Mouse (Mus musculus): Measurements from ENCODE around the gene Wdr62. TPM values are rescaled to one million over a fixed set of nuclear protein-coding genes. Genes with fewer than 3 reads are reported as not detected.

Wdr62 gene
- total RNA-seq, 2 experiments from 2014 or later, result 1.0 to 1.1 TPM

GRCm38 (mm10) chr7:30308076-30309005 lies 28.1 kb upstream of the Wdr62 start, which contains the start of gene Alkbh6:
Gene Alkbh6 (plus strand): TSS chr7:30308717.
- intact Hi-C loops (cut with DNase I), result no loop called here
- peak; percentile 93 for DNase-seq (ENCODE audit: low spot score in 2 of 2)

GRCm38 (mm10) chr7:30306083-30306779 lies 26.0 kb upstream of the Wdr62 start:
- intact Hi-C loops (cut with DNase I), result no loop called here
- DNase-seq (ENCODE audit: low spot score in 2 of 2), result no peak

DNA sequence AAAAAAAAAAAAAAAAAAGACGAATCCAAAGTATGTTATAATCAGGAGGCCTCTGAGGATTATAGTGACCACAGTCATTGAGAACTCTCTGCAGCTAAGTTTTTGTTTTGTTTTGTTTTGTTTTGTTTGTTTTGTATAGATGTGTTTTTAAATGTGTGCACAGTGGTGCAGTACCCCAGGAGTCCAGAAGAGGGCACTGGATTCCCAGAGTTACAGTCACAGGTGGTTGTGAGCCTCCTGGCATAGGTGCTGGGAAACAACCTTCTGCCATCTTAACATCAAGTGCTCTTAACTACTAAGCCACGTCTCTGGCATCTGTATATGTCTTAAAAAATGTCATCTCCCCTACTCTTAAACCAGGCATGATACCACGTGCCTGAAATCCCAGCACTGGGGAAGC lies 20.7 kb upstream of the Wdr62 start:
- no peak for DNase-seq (ENCODE audit: low spot score in 2 of 2)
- intact Hi-C loops (cut with DNase I), result no loop called here

- intact Hi-C loops (cut with DNase I), result no loop called here
- no peak for DNase-seq (ENCODE audit: low spot score in 2 of 2)
Observed at GRCm38 (mm10) chr7:30297266-30297665, 17.0 kb upstream of the Wdr62 start.

- intact Hi-C loops (cut with DNase I), result no loop called here
- DNase-seq (ENCODE audit: low spot score in 2 of 2), result no peak
Observed at GRCm38 (mm10) chr7:30296816-30297215, 16.6 kb upstream of the Wdr62 start.

- peak in 1 of 2 experiments; percentile 42 for DNase-seq (ENCODE audit: low spot score in 2 of 2)
- intact Hi-C loops (cut with DNase I), result no loop called here
Observed at GRCm38 (mm10) chr7:30295103-30295502, 14.9 kb upstream of the Wdr62 start.

DNA sequence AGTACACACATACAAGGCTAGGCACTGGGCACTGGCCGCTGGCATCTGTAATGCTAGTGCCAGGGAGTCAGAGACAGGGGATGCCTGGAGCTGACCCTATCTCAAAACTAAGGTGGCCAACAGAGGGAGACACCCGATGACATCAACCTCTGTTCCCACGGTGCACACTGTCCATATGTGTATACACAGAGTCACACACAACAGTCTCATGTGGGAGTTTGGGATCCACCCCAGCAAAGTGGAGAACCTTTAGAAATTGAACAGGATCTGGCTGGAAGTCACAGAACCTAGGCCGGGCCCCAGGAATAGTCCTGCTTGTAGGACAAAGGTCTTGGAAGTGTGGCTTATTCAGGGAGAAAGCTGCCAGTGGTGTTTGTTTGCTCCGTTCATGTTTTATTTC lies 14.1 kb upstream of the Wdr62 start:
- intact Hi-C loops (cut with DNase I), result no loop called here
- no peak for DNase-seq (ENCODE audit: low spot score in 2 of 2)

GRCm38 (mm10) chr7:30293795-30294194 lies 13.6 kb upstream of the Wdr62 start:
- intact Hi-C loops (cut with DNase I), result no loop called here

DNA sequence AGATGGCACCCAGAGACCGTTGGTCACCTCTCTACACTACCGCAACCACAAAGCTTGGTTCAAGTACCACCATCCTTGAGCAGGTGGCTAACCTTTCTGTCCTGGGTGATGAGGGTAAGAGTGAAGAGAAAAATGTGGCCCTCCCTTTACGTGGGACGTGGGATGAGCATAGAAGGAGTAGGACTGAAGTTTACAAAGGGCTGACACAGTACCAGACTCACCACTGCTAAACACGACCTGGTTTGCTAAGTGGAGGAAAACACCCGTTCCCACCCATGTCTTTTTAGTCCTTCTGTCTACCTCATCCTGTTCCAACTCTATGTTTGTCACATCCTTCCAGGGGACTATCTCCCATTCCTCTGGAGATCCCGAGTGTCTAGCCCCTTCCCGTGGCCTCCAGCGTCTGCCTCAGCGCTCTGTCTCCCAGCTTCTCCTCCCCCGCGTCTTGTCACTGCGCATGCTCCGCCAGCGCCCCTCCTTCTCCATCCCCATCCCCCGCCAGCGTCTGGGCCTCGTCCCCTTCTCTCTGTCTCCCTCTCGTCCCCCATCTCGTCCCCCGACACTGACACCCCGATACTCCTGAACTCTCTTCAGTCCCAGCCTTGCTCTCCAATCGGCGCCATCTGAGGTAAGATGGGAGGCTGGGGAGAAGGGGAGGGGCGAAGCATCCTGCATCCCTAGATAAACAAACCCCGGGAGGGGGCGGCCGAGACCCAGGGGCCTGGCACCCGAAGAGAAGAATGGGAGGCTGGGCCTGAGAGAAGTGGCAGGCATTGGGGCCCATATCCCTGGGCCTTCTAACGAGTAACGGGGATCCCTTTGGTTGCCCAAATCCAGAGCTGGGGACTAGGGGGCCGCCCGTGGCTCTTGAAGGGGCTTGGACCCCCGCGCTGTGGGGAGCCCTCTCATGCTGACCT lies 11.3 kb upstream of the Wdr62 start, which contains the start of gene Clip3:
Clip3 (plus strand) TSS at position 514 of the 917 bp plus-strand sequence.
- DNase-seq (ENCODE audit: low spot score in 2 of 2), result peak; percentile 90 to 92
- intact Hi-C loops (cut with DNase I), result no loop called here

More at GRCm38 (mm10) chr7:30293795-30294194, 13.6 kb upstream of the Wdr62 start:
- peak; percentile 43 to 46 for DNase-seq (ENCODE audit: low spot score in 2 of 2)

DNA sequence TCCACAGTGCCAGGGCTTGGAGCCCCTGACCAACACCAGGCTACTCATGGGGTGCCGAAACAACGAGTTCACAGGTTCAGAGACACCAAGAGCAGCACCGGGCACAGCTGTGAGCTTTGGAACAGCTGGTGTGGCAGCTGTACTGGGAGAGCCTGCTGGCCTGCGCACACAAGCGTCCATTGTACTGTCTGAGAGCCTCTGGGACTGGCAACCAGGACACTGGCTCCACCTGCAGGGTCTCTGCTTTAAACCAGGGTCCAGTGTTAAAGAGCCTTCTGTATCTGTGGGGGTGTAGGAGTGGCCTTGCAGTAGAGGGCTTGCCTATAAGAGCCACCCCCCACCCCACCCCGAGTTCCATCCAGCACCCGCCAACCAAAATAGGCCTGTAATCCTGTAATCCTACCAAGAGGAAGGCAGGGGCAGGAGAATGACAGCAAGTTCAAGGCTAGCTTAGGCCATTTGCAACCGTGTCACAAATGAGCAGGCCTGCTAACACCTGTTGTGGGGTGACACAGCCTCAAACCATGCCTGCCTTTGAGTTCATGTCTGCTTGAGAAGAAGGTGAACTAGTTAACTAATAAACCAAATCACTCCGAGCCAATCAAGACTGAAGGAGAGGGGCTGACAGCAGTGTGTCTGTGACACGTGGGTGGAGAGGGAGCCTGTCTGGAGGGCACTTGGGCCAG lies 9.6 kb upstream of the Wdr62 start:
- intact Hi-C loops (cut with DNase I), result no loop called here
- DNase-seq (ENCODE audit: low spot score in 2 of 2), result peak in 1 of 2 experiments; percentile 16

DNA sequence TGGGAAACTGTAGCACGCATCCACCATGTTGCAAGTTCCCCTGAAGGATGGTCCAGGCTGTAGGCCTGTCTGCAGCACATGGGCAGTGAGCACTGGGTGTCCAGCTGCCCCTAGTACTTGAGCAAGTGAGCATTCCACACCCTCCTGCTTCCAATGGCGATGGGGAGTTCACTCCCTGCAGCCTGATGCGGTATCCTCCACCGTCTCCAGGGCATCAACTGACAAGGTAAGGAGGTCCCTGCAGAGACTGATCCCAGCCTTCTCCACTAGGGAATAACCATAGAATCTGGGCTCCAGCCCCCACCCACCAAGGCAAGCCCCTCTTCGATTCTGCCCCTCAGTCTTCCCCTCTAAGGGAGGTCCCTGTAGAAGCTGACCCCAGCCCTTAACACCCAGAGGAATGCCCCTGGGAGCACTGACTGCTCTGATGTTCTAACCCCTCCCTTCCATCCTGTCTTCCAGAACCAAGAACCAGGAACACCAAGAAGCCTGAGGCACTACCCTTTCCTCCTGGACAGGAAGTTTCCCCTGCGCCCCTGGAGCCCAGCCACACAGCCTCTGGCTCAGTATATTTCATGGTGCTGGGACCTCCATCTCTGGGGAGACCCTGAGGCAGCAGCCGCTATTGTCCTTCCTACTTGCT lies 9.0 kb upstream of the Wdr62 start:
- intact Hi-C loops (cut with DNase I), result no loop called here
- no peak for DNase-seq (ENCODE audit: low spot score in 2 of 2)

GRCm38 (mm10) chr7:30288046-30288445 lies 7.8 kb upstream of the Wdr62 start:
- intact Hi-C loops (cut with DNase I), result no loop called here
- no peak for DNase-seq (ENCODE audit: low spot score in 2 of 2)

DNA sequence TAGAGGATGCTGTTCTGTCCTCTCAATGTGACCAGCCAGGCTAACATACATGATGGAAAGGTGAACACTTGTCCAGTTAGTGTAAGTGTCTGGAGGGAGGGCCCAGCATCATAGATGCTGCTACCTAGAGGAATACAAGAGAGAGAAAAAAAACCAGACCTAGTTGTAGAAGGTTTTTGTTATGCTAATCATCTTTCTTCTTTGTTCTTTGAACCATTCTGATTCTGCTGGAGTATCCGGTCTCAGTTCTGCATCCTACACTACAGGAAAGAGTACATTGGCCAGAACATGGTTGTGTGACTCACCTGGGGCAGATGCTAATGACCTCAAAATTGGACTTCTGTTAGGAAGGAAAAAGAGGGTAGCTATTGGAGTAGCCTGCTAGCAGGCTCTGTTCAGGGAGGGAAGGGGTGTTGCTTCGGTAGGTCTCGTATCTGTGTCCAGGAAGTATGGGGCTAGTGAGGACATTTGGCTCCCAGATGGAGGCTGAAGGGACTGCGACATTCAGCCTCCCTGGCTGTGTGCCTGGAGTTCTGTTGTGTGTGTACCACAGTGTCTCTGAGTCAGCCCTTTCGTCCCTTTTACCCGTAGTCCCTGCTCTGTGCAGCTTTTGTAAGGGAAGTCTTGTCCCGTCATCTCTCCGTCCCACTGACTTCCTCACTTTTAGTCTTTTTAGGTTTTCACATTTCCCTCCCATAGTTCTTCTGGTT lies 6.6 kb upstream of the Wdr62 start:
- DNase-seq (ENCODE audit: low spot score in 2 of 2), result no peak
- intact Hi-C loops (cut with DNase I), result no loop called here

DNA sequence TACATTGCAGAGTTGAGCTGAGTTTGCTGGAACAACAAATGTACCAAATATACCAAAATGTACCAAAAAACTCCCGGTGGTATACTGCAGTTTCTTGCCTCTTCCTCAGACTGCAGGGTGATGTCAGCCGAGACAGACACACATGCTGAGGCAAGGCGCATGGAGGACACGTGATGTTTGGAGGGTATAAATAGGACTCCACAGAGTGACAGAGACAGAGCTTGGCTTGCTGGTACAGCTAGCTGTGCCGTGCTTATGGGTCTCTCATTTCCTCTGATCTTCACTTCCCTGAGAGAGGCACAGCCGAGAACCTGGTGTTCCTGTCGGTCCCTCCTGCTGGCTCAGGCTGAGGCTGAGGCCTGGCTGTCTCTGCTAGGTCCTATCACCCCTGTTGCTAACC lies 2.5 kb upstream of the Wdr62 start:
- DNase-seq (ENCODE audit: low spot score in 2 of 2), result no peak
- intact Hi-C loops (cut with DNase I), result loop anchor here (5.0 kb wide), 1 partner anchor 50 kb away; the partner anchor contains the start of genes Polr2i and Tbcb

DNA sequence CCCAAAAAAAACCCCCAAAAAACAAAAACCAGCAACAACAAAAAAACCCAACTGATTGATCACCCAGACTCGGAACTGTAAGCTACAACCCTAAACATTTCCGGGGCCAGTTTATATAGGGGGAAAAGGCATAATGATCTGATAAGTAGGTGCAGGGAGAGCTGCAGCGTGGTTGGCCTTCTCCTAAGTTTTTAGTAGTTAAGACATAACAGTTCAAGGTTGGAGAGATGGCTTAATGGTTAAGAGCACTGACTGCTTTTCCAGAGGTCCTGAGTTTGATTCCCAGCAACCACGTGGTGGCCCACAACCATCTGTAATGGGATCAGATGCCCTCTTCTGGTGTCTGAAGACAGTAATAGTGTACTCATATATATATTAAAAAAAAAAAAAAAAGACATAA lies 1.3 kb upstream of the Wdr62 start:
- DNase-seq (ENCODE audit: low spot score in 2 of 2), result no peak
- intact Hi-C loops (cut with DNase I), result loop anchor here (5.0 kb wide), 1 partner anchor 49 kb away; the partner anchor contains the start of genes Polr2i and Tbcb

GRCm38 (mm10) chr7:30280670-30281138 lies 485 bp upstream of the Wdr62 start:
- intact Hi-C loops (cut with DNase I), result loop anchor here (5.0 kb wide), 1 partner anchor 48 kb away; the partner anchor contains the start of genes Polr2i and Tbcb
- peak; percentile 85 to 86 for DNase-seq (ENCODE audit: low spot score in 2 of 2)

GRCm38 (mm10) chr7:30279536-30279935 lies 683 bp downstream of the Wdr62 start:
- intact Hi-C loops (cut with DNase I), result no loop called here
- DNase-seq (ENCODE audit: low spot score in 2 of 2), result no peak

DNA sequence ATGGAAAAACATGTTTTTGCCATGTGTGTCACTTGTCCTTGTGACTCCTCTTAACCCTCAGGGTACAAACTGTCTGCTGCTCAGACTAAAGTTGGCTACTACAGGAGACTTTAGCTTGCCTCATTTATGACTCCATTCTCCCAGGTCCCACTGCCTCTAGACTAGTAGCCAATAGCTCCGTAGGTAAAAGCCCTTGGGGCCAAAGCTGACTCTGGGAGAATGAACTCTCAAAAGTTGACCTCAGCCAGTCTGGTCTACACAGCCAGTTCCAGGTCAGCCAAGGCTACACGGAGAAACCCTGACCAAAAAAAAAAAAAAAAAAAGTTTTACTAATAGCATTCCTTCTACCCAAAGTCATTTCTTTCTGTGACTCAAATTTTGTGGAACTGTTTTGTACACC lies 1.3 kb downstream of the Wdr62 start:
- intact Hi-C loops (cut with DNase I), result no loop called here
- DNase-seq (ENCODE audit: low spot score in 2 of 2), result no peak
